Mouse (Mus musculus) layer of hippocampus, adult 11-12 months (tissue): ENCODE measurements around the gene Tcp11l2.

Experiments
- DNase-seq: peaks from one replicate; pipeline ENCODE4 v3.0.0; 2022; ENCODE audit warnings: low spot score

The Tcp11l2 gene

GRCm38 (mm10) chr10:84654731-84655130 lies 78.3 kb downstream of the Tcp11l2 start:
- DNase-seq: no peak

DNA sequence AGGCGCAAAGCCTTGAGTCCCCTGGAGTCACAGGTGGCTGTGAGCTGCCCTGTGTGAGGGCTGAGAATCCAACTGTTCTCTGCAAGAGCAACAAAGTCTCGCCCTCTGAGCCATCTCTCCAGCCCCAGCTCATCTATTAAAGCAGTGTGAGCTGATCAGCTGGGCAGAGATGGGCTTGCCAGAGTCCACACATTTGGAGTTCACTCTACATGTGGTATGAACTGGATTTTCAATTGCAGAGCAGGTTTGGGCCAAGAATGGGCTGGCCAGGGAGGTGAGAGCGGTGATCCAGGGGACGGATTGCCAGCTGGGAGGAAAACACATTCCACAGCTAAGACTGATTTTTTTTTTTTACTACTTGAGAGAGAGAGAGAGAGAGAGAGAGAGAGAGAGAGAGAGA lies 80.2 kb downstream of the Tcp11l2 start:
- no peak for DNase-seq

DNA sequence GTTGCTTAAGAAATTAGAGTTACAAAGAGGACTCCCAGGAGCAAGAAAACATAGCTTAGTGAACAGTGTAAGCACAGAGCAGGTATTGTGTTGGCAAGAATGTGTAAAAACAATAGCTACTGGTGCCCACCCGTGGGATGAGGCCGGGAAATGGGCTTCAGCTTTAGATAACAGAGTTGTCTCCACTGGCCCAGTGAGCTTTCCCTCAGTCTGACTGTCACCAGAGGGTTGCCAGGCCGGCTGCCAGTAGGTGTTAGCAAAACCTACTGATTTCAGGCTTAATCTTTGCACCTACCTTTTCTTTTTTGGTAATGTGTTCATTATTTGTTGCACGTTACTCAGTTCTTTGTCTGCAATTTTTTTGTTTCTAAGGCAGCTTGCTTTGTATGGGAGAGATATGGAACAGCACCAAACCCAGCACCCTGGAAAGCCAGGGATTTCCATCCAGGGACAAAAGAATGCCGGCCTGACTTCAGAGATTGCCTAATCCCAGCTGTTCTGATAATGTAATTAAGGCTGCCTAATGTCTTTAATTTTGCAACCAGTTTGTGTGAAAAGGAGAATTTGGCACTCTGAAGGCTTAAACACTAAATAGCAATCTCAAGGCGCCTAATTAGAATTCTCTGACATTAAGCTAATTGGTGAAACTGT lies 81.1 kb downstream of the Tcp11l2 start:
- no peak for DNase-seq

DNA sequence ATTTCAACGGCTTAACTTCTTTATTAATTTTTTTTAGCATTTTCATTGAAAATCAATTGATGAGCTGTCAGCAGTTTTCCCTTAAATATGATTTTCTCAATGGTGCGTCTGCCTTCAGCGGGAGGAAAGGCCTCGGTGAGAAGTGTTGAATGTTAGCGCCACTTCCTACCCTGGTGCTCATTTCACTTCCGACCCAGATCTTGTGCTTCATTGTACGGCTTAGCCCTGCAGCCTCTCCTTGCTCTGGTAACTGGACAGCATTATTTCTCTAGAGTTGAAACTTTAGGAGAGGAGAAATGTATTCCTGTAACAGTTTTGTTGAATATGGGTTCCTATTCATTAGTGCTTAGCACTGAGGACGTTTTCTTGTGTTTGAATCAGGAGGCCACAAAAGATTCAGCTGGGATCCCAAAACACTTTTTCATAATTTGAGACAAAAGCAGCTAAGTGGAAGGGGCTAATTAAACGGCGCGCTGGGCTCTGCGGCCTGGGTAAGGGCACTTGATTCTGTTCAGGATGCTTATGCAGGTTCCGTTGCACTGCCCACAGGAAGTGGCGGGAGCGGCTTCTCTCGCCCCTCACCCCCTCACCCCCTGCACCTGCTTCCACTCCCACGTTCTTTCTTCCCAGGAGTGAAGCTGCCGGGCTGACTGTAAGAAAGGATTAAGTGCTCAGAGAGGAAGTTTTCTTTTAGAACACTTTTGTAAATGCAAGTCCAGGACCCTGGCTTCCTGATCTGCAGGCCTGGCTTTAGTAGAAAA lies 81.8 kb downstream of the Tcp11l2 start:
- no peak for DNase-seq

DNA sequence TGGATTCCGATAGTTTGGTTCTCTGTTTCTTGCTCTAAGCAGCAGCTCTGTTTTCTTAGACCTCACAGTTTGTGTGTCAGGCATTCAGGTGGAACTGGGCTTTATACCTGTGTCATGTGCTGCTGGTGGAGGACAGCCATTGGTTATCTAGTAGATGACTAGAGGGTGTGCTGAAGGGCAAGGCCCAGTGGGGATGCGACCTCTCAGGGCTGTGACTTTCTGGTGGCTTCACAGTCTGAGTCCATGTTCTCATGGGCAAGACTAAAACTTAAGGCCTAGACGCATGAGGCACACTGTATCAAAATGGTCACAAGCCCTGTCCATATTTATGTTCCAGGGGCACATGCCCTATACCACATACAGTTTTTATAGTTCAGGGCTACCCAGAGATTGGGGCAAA lies 82.9 kb downstream of the Tcp11l2 start:
- DNase-seq: no peak

GRCm38 (mm10) chr10:84662138-84662537 lies 85.7 kb downstream of the Tcp11l2 start:
- DNase-seq: no peak
